In the genomic region with DNA sequence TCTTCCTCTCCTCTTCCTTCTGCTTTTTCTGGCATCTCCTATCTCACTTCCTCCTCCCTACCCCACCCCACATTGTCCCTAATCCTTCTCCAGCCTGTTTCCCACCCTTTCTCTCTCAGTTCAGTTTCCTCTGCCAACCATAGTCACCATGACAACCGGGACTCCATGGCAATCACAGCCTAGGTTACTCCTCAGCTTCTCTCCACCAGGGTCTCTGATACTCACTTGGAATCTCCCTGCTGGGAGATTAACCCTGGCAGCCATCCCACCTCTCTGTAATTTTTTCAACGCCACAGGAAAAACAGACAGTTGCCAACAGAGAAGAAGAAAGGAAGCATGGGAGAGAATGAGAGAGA, we compare ENCODE assay signal across 9 mouse cellular contexts.
DNase-seq lines count a peak whose midpoint lies in the region; ATAC-seq lines count a peak whose summit lies in the region.
"Had no signal": no experiment of that assay in that cellular context is flagged by ENCODE, and none has a peak within 500 bp of the region (broad histone marks: within the 10 kb centered on the region; RNA-seq: fewer than 3 reads in every experiment).

No protein-coding gene starts in this region.

- H3K36me3 ChIP-seq in forebrain, embryonic 12.5 days (replicated peaks): no peaks in the 10 kb centered on the region
- no peaks in the 10 kb centered on the region for H3K36me3 ChIP-seq in hindbrain, embryonic 16.5 days (ENCODE audit: control insufficient read depth, insufficient read depth, low read length)
- no peaks in the 10 kb centered on the region for H3K36me3 ChIP-seq in neural tube, embryonic 14.5 days (ENCODE audit: control insufficient read depth, insufficient read depth, low read length)
- H3K36me3 ChIP-seq: limb, embryonic 10.5 days had no signal

- H3K9me3 ChIP-seq in forebrain, embryonic 12.5 days: no peaks in the 10 kb centered on the region
- no peaks in the 10 kb centered on the region for H3K9me3 ChIP-seq in hindbrain, embryonic 16.5 days (ENCODE audit: control insufficient read depth, low read length)
- no peaks in the 10 kb centered on the region for H3K9me3 ChIP-seq in neural tube, embryonic 14.5 days (ENCODE audit: control insufficient read depth, low read length)
- H3K9me3 ChIP-seq: limb, embryonic 10.5 days had no signal

- H3K4me3 ChIP-seq in forebrain, embryonic 12.5 days (replicated peaks): no peak overlapping the region
- H3K4me3 ChIP-seq in hindbrain, embryonic 16.5 days (ENCODE audit: low read length): no peak overlapping the region
- H3K4me3 ChIP-seq in neural tube, embryonic 14.5 days (ENCODE audit: low read depth, low read length): no peak overlapping the region
- H3K4me3 ChIP-seq: limb, embryonic 10.5 days had no signal

- peak overlapping the region; percentile 1; the same call in 1 of the 2 replicates for H3K27ac ChIP-seq in forebrain, embryonic 12.5 days
- peak overlapping the region; percentile 57 for H3K27ac ChIP-seq in hindbrain, embryonic 16.5 days (ENCODE audit: low read depth, low read length)
- no peak overlapping the region for H3K27ac ChIP-seq in neural tube, embryonic 14.5 days (ENCODE audit: low read depth, low read length)
- H3K27ac ChIP-seq: limb, embryonic 10.5 days had no signal

- no peak overlapping the region for H3K4me2 ChIP-seq in forebrain, embryonic 12.5 days
- 0 out of 2 replicates have a peak overlapping the region, but pooled peaks have one; percentile 1 for H3K4me2 ChIP-seq in hindbrain, embryonic 16.5 days (ENCODE audit: low read length)
- no peak overlapping the region for H3K4me2 ChIP-seq in neural tube, embryonic 14.5 days (ENCODE audit: low read depth, low read length)

- intact Hi-C loops in heart, postnatal 14 days (cut with DNase I): no loop called here
- intact Hi-C loops in heart, postnatal 25 days (cut with DNase I): no loop called here

- DNase-seq in retina, postnatal 1 day: peak; percentile 32
- DNase-seq in retina, embryonic 14.5 days (ENCODE audit: low spot score): no peak
- no peak for DNase-seq in heart, postnatal 14 days
- no peak for DNase-seq in heart, postnatal 25 days (ENCODE audit: low spot score)
- DNase-seq: lung, adult 2 months had no signal

- no peak overlapping the region for H3K9ac ChIP-seq in forebrain, embryonic 12.5 days
- H3K9ac ChIP-seq in hindbrain, embryonic 16.5 days (ENCODE audit: low read depth, low read length): no peak overlapping the region
- no peak overlapping the region for H3K9ac ChIP-seq in neural tube, embryonic 14.5 days (replicated peaks; ENCODE audit: low read depth, low read length)

- H3K4me1 ChIP-seq in forebrain, embryonic 12.5 days: peaks cover 11% of the 10 kb centered on the region
- H3K4me1 ChIP-seq in hindbrain, embryonic 16.5 days (ENCODE audit: control insufficient read depth, insufficient read depth, low read depth, low read length): peaks cover 10% of the 10 kb centered on the region
- no peaks in the 10 kb centered on the region for H3K4me1 ChIP-seq in neural tube, embryonic 14.5 days (ENCODE audit: control insufficient read depth, insufficient read depth, low read length)

- H3K27me3 ChIP-seq in forebrain, embryonic 12.5 days: no peaks in the 10 kb centered on the region
- H3K27me3 ChIP-seq in hindbrain, embryonic 16.5 days (replicated peaks; ENCODE audit: control insufficient read depth, insufficient read depth, low read length): no peaks in the 10 kb centered on the region
- H3K27me3 ChIP-seq in neural tube, embryonic 14.5 days (ENCODE audit: control insufficient read depth, insufficient read depth, low read length): no peaks in the 10 kb centered on the region

- no peak; the same call in 1 of the 2 replicates for ATAC-seq in forebrain, embryonic 12.5 days (ENCODE audit: low FRiP score)
- ATAC-seq in hindbrain, embryonic 16.5 days: peak; percentile 94
- ATAC-seq in neural tube, embryonic 14.5 days (ENCODE audit: low read depth): peak; percentile 92

- 35% methylated on average over 2 of the region's 2 CpGs for WGBS in forebrain, embryonic 12.5 days
- WGBS in hindbrain, embryonic 16.5 days: 21% methylated on average over 2 of the region's 2 CpGs
- 24% methylated on average over 2 of the region's 2 CpGs for WGBS in neural tube, embryonic 14.5 days
